Mouse (Mus musculus): ENCODE results near the gene Gm9958. TPM values are rescaled to one million over a fixed set of nuclear protein-coding genes. Genes with fewer than 3 reads are reported as not detected.

Gm9958 gene
- 3.2 and 3.8 TPM in 2 replicates for polyA plus RNA-seq (2012; rRNA removed)
- 6.2 and 6.7 TPM in 2 replicates for polyA plus RNA-seq (2014; fragmentation: Nextera tagmentation; extraction: Ambion mirVana)

GRCm38 (mm10) chr5:90367067-90367303 is at the start of gene Gm9958:
Gm9958 (plus strand) TSS chr5:90367204.
- Histone ChIP-seq H3K9ac (ENCODE audit: low read depth, low read length, severe bottlenecking) (peak within 1 kb of the TSS; percentile 96), H3K9me3 (ENCODE audit: control insufficient read depth, low read length) (no peaks in the 10 kb centered on the region), H3K27me3 (ENCODE audit: control insufficient read depth, insufficient read depth, low read length) (no peaks in the 10 kb centered on the region), H3K4me3 (replicated peaks; ENCODE audit: low read length) (peak within 1 kb of the TSS; percentile 94), H3K4me1 (ENCODE audit: control insufficient read depth, insufficient read depth, low read length) (peaks cover 16% of the 10 kb centered on the region), H3K36me3 (ENCODE audit: control insufficient read depth, insufficient read depth, low read length) (no peaks in the 10 kb centered on the region), H3K4me2 (replicated peaks; ENCODE audit: low read depth, low read length, severe bottlenecking) (peak within 1 kb of the TSS; percentile 64), H3K27ac (replicated peaks; ENCODE audit: low read depth, low read length) (peak within 1 kb of the TSS; percentile 100)
- ATAC-seq (ENCODE audit: low FRiP score, low read depth): no peak
- TF ChIP-seq POLR2A (IDR thresholded peaks at IDR 0.05; ENCODE audit: borderline replicate concordance, extremely low read depth, insufficient read depth, insufficient read length): no peak
- peak; percentile 3 for DNase-seq (ENCODE audit: low spot score)
- 3% methylated on average over 7 of the region's 7 CpGs for WGBS

- Histone ChIP-seq H3K36me3 (ENCODE audit: control insufficient read depth, insufficient read depth, low read length) (no peaks in the 10 kb centered on the region), H3K4me1 (ENCODE audit: control insufficient read depth, insufficient read depth, low read length) (no peaks in the 10 kb centered on the region), H3K4me2 (replicated peaks; ENCODE audit: low read depth, low read length, severe bottlenecking) (no peak overlapping the region), H3K9me3 (ENCODE audit: control insufficient read depth, low read length) (no peaks in the 10 kb centered on the region), H3K27ac (replicated peaks; ENCODE audit: low read depth, low read length) (no peak overlapping the region), H3K9ac (ENCODE audit: low read depth, low read length, severe bottlenecking) (no peak overlapping the region), H3K4me3 (replicated peaks; ENCODE audit: low read length) (no peak overlapping the region), H3K27me3 (ENCODE audit: control insufficient read depth, insufficient read depth, low read length) (no peaks in the 10 kb centered on the region)
- ATAC-seq (ENCODE audit: low FRiP score, low read depth) (no peak), DNase-seq (ENCODE audit: low spot score) (no peak)
- 97% methylated on average over 1 of the region's 1 CpGs for WGBS
- no peak for TF ChIP-seq POLR2A (IDR thresholded peaks at IDR 0.05; ENCODE audit: borderline replicate concordance, extremely low read depth, insufficient read depth, insufficient read length)
Measured at GRCm38 (mm10) chr5:90331071-90331470, 35.9 kb upstream of the Gm9958 start.

- 91% methylated on average over 2 of the region's 2 CpGs for WGBS
- no peak for ATAC-seq (ENCODE audit: low FRiP score, low read depth)
- TF ChIP-seq POLR2A (IDR thresholded peaks at IDR 0.05; ENCODE audit: borderline replicate concordance, extremely low read depth, insufficient read depth, insufficient read length): no peak
Measured at GRCm38 (mm10) chr5:90332478-90332877, 34.5 kb upstream of the Gm9958 start.

GRCm38 (mm10) chr5:90338177-90339091 is 28.6 kb upstream of the Gm9958 start:
- no peak for ATAC-seq (ENCODE audit: low FRiP score, low read depth)
- no peak overlapping the region for H3K9ac ChIP-seq (ENCODE audit: low read depth, low read length, severe bottlenecking)
- TF ChIP-seq POLR2A (IDR thresholded peaks at IDR 0.05; ENCODE audit: borderline replicate concordance, extremely low read depth, insufficient read depth, insufficient read length): no peak

More at GRCm38 (mm10) chr5:90332478-90332877, 34.5 kb upstream of the Gm9958 start:
- H3K4me2 ChIP-seq (replicated peaks; ENCODE audit: low read depth, low read length, severe bottlenecking): no peak overlapping the region
- H3K4me3 ChIP-seq (replicated peaks; ENCODE audit: low read length): no peak overlapping the region
- H3K36me3 ChIP-seq (ENCODE audit: control insufficient read depth, insufficient read depth, low read length): no peaks in the 10 kb centered on the region
- H3K27ac ChIP-seq (replicated peaks; ENCODE audit: low read depth, low read length): no peak overlapping the region
- no peak overlapping the region for H3K9ac ChIP-seq (ENCODE audit: low read depth, low read length, severe bottlenecking)
- DNase-seq (ENCODE audit: low spot score): no peak
- no peaks in the 10 kb centered on the region for H3K4me1 ChIP-seq (ENCODE audit: control insufficient read depth, insufficient read depth, low read length)
- H3K27me3 ChIP-seq (ENCODE audit: control insufficient read depth, insufficient read depth, low read length): no peaks in the 10 kb centered on the region
- H3K9me3 ChIP-seq (ENCODE audit: control insufficient read depth, low read length): no peaks in the 10 kb centered on the region

GRCm38 (mm10) chr5:90339129-90339952 is 27.7 kb upstream of the Gm9958 start:
- DNase-seq (ENCODE audit: low spot score) (peak; percentile 74), ATAC-seq (ENCODE audit: low FRiP score, low read depth) (no peak; the same call in 1 of the 2 replicates)
- Histone ChIP-seq H3K4me3 (replicated peaks; ENCODE audit: low read length) (peak overlapping the region; percentile 14), H3K27ac (replicated peaks; ENCODE audit: low read depth, low read length) (no peak overlapping the region; the same call in 1 of the 2 replicates), H3K4me2 (replicated peaks; ENCODE audit: low read depth, low read length, severe bottlenecking) (peak overlapping the region; percentile 25), H3K36me3 (ENCODE audit: control insufficient read depth, insufficient read depth, low read length) (no peaks in the 10 kb centered on the region), H3K9ac (ENCODE audit: low read depth, low read length, severe bottlenecking) (no peak overlapping the region), H3K4me1 (ENCODE audit: control insufficient read depth, insufficient read depth, low read length) (peaks cover 8% of the 10 kb centered on the region), H3K9me3 (ENCODE audit: control insufficient read depth, low read length) (no peaks in the 10 kb centered on the region), H3K27me3 (ENCODE audit: control insufficient read depth, insufficient read depth, low read length) (no peaks in the 10 kb centered on the region)
- WGBS: 24% methylated on average over 5 of the region's 5 CpGs
- no peak for TF ChIP-seq POLR2A (IDR thresholded peaks at IDR 0.05; ENCODE audit: borderline replicate concordance, extremely low read depth, insufficient read depth, insufficient read length)

More at GRCm38 (mm10) chr5:90338177-90339091, 28.6 kb upstream of the Gm9958 start:
- Histone ChIP-seq H3K27me3 (ENCODE audit: control insufficient read depth, insufficient read depth, low read length) (no peaks in the 10 kb centered on the region), H3K36me3 (ENCODE audit: control insufficient read depth, insufficient read depth, low read length) (no peaks in the 10 kb centered on the region), H3K9me3 (ENCODE audit: control insufficient read depth, low read length) (no peaks in the 10 kb centered on the region), H3K4me2 (replicated peaks; ENCODE audit: low read depth, low read length, severe bottlenecking) (no peak overlapping the region), H3K27ac (replicated peaks; ENCODE audit: low read depth, low read length) (no peak overlapping the region), H3K4me3 (replicated peaks; ENCODE audit: low read length) (no peak overlapping the region), H3K4me1 (ENCODE audit: control insufficient read depth, insufficient read depth, low read length) (peaks cover 8% of the 10 kb centered on the region)
- 55% methylated on average over 7 of the region's 7 CpGs for WGBS
- no peak for DNase-seq (ENCODE audit: low spot score)
